Mouse (Mus musculus) small intestine, adult 2 months (tissue): ENCODE data around the gene Pomt2.

Source experiments
- CTCF ChIP-seq: fragments of 200-500 bp; IDR thresholded peaks from 2 replicates; pipeline ENCODE4 v1.5.1; 2012; ENCODE audit warnings: low read depth, mild to moderate bottlenecking, control low read depth, inconsistent platforms, low read length, moderate library complexity, mixed read lengths; ENCODE audit not compliant: insufficient replicate concordance, insufficient read length; ENCODE audit errors: extremely low read depth
- POLR2A ChIP-seq: fragments of 200-500 bp; IDR thresholded peaks from 2 replicates; pipeline ENCODE4 v1.6.1; 2012; ENCODE audit warnings: low read depth, mild to moderate bottlenecking, control low read depth, inconsistent platforms, low read length, moderate library complexity

DNA sequence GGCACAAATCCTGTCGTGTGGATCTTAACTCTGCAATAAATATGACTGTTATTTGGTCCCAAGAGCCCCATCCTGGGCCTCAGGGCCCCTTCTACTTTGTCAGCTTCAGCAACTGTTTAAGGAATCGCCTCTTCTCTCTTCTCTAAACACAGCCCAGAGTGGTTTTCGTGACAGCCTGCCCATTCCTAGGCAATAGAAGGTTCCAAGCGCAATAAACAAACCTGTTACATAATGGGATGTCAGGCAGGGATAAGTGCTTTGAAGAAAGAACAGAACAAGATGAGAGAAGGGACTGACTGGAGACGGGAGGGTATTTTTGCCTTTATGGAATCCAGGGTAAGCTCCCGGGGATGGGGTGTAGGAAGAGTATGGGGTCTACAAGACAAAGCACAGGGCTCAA is 54.1 kb downstream of the Pomt2 start:
- no peak for TF ChIP-seq POLR2A
- no peak for TF ChIP-seq CTCF
